Mouse (Mus musculus): Measurements from ENCODE around the gene Hps3. TPM values are rescaled to one million over a fixed set of nuclear protein-coding genes. Genes with fewer than 3 reads are reported as not detected.
"Not testable (repeated sequence)": the region's sequence is repeated elsewhere in the genome, so short reads cannot be mapped to it uniquely, and the experiment has no call there.

Hps3 gene
- polyA plus RNA-seq, 2 experiments, result 5.3 to 5.6 TPM

DNA sequence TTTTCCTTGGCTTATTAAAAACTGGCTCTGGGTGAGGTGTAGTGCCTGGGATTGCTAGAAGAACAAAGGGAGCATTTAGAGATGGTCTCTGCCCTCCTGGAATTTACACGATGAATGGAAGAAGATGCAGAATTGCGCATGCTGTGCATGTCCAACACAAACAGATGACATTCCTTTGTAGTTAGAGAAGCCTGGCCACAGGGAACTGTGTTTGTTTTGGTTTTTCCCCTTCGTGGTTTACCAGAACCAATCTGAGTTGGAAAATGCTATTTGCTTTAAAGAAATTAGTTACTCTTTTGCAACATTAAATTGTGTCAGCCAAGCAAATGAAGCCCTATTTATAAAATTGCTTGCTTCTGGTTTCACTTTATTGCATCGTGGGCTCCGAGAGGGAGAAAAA lies 78.2 kb downstream of the Hps3 start, which contains the start of gene Cp:
TSS of gene Cp (plus strand) at position 170 of the 400 bp plus-strand sequence.
- Histone ChIP-seq H3K4me2 (ENCODE audit: low read depth) (peak within 1 kb of the TSS; percentile 14), H3K4me3 (ENCODE audit: insufficient read depth in 1 of 2, low read depth in 2 of 2, low read length in 2 of 2) (no peak within 1 kb of the TSS), H3K4me1 (replicated peaks; ENCODE audit: control insufficient read depth in 2 of 2, insufficient read depth in 2 of 2, low read length in 1 of 2) (peaks cover 0 to 7% of the 10 kb centered on the region in 2 experiments; a peak in 1 of 4 replicates), H3K36me3 (replicated peaks; ENCODE audit: control insufficient read depth, insufficient read depth, low read depth) (no peaks in the 10 kb centered on the region), H3K9ac (replicated peaks) (no peak within 1 kb of the TSS), H3K27me3 (ENCODE audit: control insufficient read depth, insufficient read depth, low read length) (no peaks in the 10 kb centered on the region), H3K27ac (no peak within 1 kb of the TSS), H3K9me3 (ENCODE audit: control insufficient read depth, low read length) (no peaks in the 10 kb centered on the region)
- TF ChIP-seq EP300 (IDR thresholded peaks at IDR 0.05; ENCODE audit: low read depth), result no peak
- TF ChIP-seq CTCF (IDR thresholded peaks at IDR 0.05; ENCODE audit: low read depth), result no peak
- WGBS (ENCODE audit: insufficient replicate concordance), result 48% methylated on average over 5 of the region's 5 CpGs
- no peak for DNase-seq (ENCODE audit: low read depth in 3 of 3, low spot score in 3 of 3)
- ATAC-seq (ENCODE audit: insufficient read depth), result no peak

DNA sequence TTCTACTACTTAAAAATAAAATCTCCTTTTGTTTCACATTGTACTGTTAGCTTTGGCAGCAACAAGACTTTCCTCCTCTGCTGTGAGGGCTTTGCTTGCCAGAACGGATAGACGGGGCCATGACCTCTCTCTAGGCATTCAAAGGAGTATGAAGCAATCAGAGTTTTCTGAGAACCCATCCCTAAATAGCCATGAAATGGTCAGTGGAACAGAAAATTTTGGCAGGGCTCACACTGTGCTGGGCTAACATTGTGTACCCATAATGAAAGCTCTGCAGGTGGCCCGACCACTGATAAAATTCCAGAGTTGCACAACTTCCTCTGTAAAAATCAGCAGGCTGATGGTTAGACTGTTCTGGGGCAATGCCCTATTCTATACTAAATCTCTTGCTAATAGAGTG lies 81.2 kb downstream of the Hps3 start:
- DNase-seq (ENCODE audit: low read depth in 3 of 3, low spot score in 3 of 3) (peak; percentile 23 to 38 (median 35)), ATAC-seq (ENCODE audit: insufficient read depth) (peak; percentile 92)
- Histone ChIP-seq H3K9me3 (ENCODE audit: control insufficient read depth, low read length) (no peaks in the 10 kb centered on the region), H3K4me2 (ENCODE audit: low read depth) (no peak overlapping the region), H3K4me1 (replicated peaks; ENCODE audit: control insufficient read depth in 2 of 2, insufficient read depth in 2 of 2, low read length in 1 of 2) (peaks cover 0 to 5% of the 10 kb centered on the region in 2 experiments; a peak in 1 of 4 replicates), H3K27ac (no peak overlapping the region), H3K4me3 (ENCODE audit: insufficient read depth in 1 of 2, low read depth in 2 of 2, low read length in 2 of 2) (no peak overlapping the region), H3K27me3 (ENCODE audit: control insufficient read depth, insufficient read depth, low read length) (no peaks in the 10 kb centered on the region), H3K9ac (replicated peaks) (no peak overlapping the region), H3K36me3 (replicated peaks; ENCODE audit: control insufficient read depth, insufficient read depth, low read depth) (no peaks in the 10 kb centered on the region)
- TF ChIP-seq CTCF (IDR thresholded peaks at IDR 0.05; ENCODE audit: low read depth), result no peak
- no peak for TF ChIP-seq EP300 (IDR thresholded peaks at IDR 0.05; ENCODE audit: low read depth)
- 31% methylated on average over 3 of the region's 3 CpGs for WGBS (ENCODE audit: insufficient replicate concordance)

GRCm38 (mm10) chr3:19953425-19953824 lies 81.7 kb downstream of the Hps3 start:
- no peaks in the 10 kb centered on the region for H3K9me3 ChIP-seq (ENCODE audit: control insufficient read depth, low read length)
- no peak overlapping the region for H3K9ac ChIP-seq (replicated peaks)
- DNase-seq (ENCODE audit: low read depth in 3 of 3, low spot score in 3 of 3) (no peak), ATAC-seq (ENCODE audit: insufficient read depth) (peak; percentile 10; the same call in 1 of the 2 replicates)
- H3K4me3 ChIP-seq (ENCODE audit: insufficient read depth in 1 of 2, low read depth in 2 of 2, low read length in 2 of 2), result no peak overlapping the region
- H3K27me3 ChIP-seq (ENCODE audit: control insufficient read depth, insufficient read depth, low read length), result no peaks in the 10 kb centered on the region
- H3K36me3 ChIP-seq (replicated peaks; ENCODE audit: control insufficient read depth, insufficient read depth, low read depth), result no peaks in the 10 kb centered on the region
- no peak overlapping the region for H3K4me2 ChIP-seq (ENCODE audit: low read depth)
- TF ChIP-seq EP300 (IDR thresholded peaks at IDR 0.05; ENCODE audit: low read depth) (no peak), CTCF (IDR thresholded peaks at IDR 0.05; ENCODE audit: low read depth) (no peak)
- WGBS (ENCODE audit: insufficient replicate concordance), result 68% methylated on average over 1 of the region's 1 CpGs
- peak overlapping the region; percentile 20; the same call in 1 of the 2 replicates for H3K27ac ChIP-seq
- H3K4me1 ChIP-seq (replicated peaks; ENCODE audit: control insufficient read depth in 2 of 2, insufficient read depth in 2 of 2, low read length in 1 of 2), result peaks cover 0 to 5% of the 10 kb centered on the region in 2 experiments; a peak in 1 of 4 replicates

DNA sequence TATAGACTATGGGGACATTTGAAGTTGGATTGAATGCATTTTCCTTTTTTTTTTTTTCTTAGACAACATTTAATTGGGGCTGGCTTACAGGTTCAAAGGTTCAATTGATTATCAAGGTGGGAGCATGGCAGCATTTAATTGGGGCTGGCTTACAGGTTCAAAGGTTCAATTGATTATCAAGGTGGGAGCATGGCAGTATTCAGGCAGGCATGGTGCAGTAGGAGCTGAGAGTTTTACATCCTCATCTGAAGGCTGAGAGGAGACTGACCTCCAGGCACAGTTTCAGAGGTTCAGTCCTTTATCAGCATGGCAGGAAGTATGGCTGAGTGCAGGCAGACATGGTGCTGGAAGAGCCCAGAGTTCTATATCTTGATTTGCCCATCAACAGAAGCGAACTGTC lies 85.7 kb downstream of the Hps3 start:
- not testable (repeated sequence) for ATAC-seq (ENCODE audit: insufficient read depth); H3K9me3 ChIP-seq (ENCODE audit: control insufficient read depth, low read length)
- WGBS (ENCODE audit: insufficient replicate concordance), result 56% methylated on average over 1 of the region's 1 CpGs

DNA sequence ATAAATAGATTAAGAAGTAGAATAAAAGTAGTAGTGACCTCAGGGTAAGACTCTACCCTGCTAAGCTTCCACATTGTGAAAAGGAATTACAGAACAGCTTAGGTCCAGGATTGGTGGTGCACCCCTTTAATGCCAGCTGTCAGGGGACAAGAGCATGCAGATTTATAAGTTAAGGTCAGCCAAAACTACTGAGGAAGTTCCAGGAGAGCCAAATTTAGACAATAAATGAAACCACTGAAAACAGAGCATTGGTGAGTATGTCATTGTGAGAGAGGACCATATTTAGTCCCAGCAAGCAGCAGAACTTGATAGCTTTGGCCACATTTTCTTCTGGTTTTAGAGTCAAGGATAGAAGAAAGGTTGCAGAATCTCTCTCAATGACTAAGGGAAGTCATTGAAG lies 86.6 kb downstream of the Hps3 start:
- ATAC-seq (ENCODE audit: insufficient read depth) (no peak), DNase-seq (ENCODE audit: low read depth in 3 of 3, low spot score in 3 of 3) (no peak)
- peaks cover 0 to 2% of the 10 kb centered on the region in 2 experiments; a peak in 1 of 4 replicates for H3K4me1 ChIP-seq (replicated peaks; ENCODE audit: control insufficient read depth in 2 of 2, insufficient read depth in 2 of 2, low read length in 1 of 2)
- no peaks in the 10 kb centered on the region for H3K27me3 ChIP-seq (ENCODE audit: control insufficient read depth, insufficient read depth, low read length)
- no peak overlapping the region for H3K27ac ChIP-seq
- no peak overlapping the region for H3K4me2 ChIP-seq (ENCODE audit: low read depth)
- no peak overlapping the region for H3K4me3 ChIP-seq (ENCODE audit: insufficient read depth in 1 of 2, low read depth in 2 of 2, low read length in 2 of 2)
- H3K9ac ChIP-seq (replicated peaks), result no peak overlapping the region
- no peak for TF ChIP-seq CTCF (IDR thresholded peaks at IDR 0.05; ENCODE audit: low read depth)
- TF ChIP-seq EP300 (IDR thresholded peaks at IDR 0.05; ENCODE audit: low read depth), result no peak
- H3K36me3 ChIP-seq (replicated peaks; ENCODE audit: control insufficient read depth, insufficient read depth, low read depth), result no peaks in the 10 kb centered on the region
- H3K9me3 ChIP-seq (ENCODE audit: control insufficient read depth, low read length), result no peaks in the 10 kb centered on the region

More for the DNA sequence above, 85.7 kb downstream of the Hps3 start:
- H3K27me3 ChIP-seq (ENCODE audit: control insufficient read depth, insufficient read depth, low read length); H3K27ac ChIP-seq; H3K4me1 ChIP-seq (replicated peaks; ENCODE audit: control insufficient read depth in 2 of 2, insufficient read depth in 2 of 2, low read length in 1 of 2); H3K36me3 ChIP-seq (replicated peaks; ENCODE audit: control insufficient read depth, insufficient read depth, low read depth); H3K4me3 ChIP-seq (ENCODE audit: insufficient read depth in 1 of 2, low read depth in 2 of 2, low read length in 2 of 2); H3K4me2 ChIP-seq (ENCODE audit: low read depth); H3K9ac ChIP-seq (replicated peaks); DNase-seq (ENCODE audit: low read depth in 3 of 3, low spot score in 3 of 3): not testable (repeated sequence)

Other genes starting within 250 kb of the Hps3 start
- gene Cp, start 78.3 kb downstream of the Hps3 start, polyA plus RNA-seq (2012; rRNA removed), result 3.6 and 8.5 TPM in 2 replicates
- gene Cp, start 78.3 kb downstream of the Hps3 start, polyA plus RNA-seq (2014; fragmentation: Nextera tagmentation; extraction: Ambion mirVana), result 12.0 and 19.0 TPM in 2 replicates
- 2.5 and 4.5 TPM in 2 replicates for gene Hltf, start 22.5 kb upstream of the Hps3 start, polyA plus RNA-seq (2012; rRNA removed)
- gene Hltf, start 22.5 kb upstream of the Hps3 start, polyA plus RNA-seq (2014; fragmentation: Nextera tagmentation; extraction: Ambion mirVana), result 9.4 and 13.0 TPM in 2 replicates
- gene Gyg, start 120.0 kb upstream of the Hps3 start, polyA plus RNA-seq (2012; rRNA removed), result 8.9 and 11.2 TPM in 2 replicates
- gene Gyg, start 120.0 kb upstream of the Hps3 start, polyA plus RNA-seq (2014; fragmentation: Nextera tagmentation; extraction: Ambion mirVana), result 21.3 and 22.5 TPM in 2 replicates
- 1.4 and 2.4 TPM in 2 replicates for gene Cpa3, start 206.9 kb upstream of the Hps3 start, polyA plus RNA-seq (2012; rRNA removed)
- 3.3 and 3.5 TPM in 2 replicates for gene Cpa3, start 206.9 kb upstream of the Hps3 start, polyA plus RNA-seq (2014; fragmentation: Nextera tagmentation; extraction: Ambion mirVana)
- 0.01 TPM in 2 replicates for gene Cpb1, start 240.4 kb upstream of the Hps3 start, polyA plus RNA-seq (2012; rRNA removed)
- gene Cpb1, start 240.4 kb upstream of the Hps3 start, polyA plus RNA-seq (2014; fragmentation: Nextera tagmentation; extraction: Ambion mirVana), result not detected in 2 replicates